Mouse (Mus musculus): ENCODE results near the gene F9. TPM values are rescaled to one million over a fixed set of nuclear protein-coding genes. Genes with fewer than 3 reads are reported as not detected.

The F9 gene
- polyA plus RNA-seq (2015; fragmentation: Illumina TruSeq; extraction: RNeasy Lipid Tissue Mini Kit (QIAGEN cat#74804); ENCODE audit: insufficient read depth, low replicate concordance): 1.5 TPM

GRCm38 (mm10) chrX:59999221-60000083 is at the start of gene F9:
TSS of gene F9 (plus strand) at chrX:59999464.

Other genes with a start within 250 kb of the F9 start
- 0.83 TPM for gene Mcf2, start 179.6 kb downstream of the F9 start, polyA plus RNA-seq (2015; fragmentation: Illumina TruSeq; extraction: RNeasy Lipid Tissue Mini Kit (QIAGEN cat#74804); ENCODE audit: insufficient read depth, low replicate concordance)